Mouse (Mus musculus): Measurements from ENCODE around the gene Ttc23. TPM values are rescaled to one million over a fixed set of nuclear protein-coding genes. Genes with fewer than 3 reads are reported as not detected.

Ttc23 gene
- polyA plus RNA-seq, 1 experiment, result 8.8 TPM

DNA sequence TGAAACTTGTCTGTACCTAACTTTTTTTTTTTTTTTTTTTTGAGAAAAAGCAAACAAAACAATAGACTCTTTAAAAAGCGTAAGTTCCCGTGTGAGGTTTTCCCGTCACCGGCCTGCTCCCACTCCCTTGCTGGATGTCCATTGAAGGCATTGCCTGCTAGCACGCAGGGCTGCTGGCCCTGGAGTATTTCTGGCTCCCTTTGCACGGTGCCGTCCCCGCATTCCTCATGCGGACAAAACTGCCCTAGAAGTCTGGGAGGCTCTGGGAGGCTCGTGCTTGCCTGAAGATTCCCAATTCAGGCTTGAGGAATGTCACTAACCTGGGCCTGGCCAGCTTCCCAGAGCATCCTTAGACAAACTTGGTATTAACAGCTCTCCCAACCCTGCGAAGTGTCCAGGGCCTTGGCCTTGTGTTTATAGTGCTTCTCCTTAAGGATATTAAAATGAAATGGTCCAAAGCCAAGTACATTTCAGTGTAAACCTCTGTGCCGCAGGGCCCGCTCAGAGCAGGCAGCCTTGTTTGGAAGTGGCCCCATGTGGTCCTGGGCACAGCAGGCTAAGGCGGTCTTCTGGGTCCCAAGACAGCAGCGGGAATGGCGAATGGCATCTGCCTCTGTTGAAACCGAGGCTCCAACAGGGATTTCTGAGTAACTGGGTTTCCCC, 54.2 kb downstream of the Ttc23 start:
- Histone ChIP-seq H3K4me1 (ENCODE audit: control insufficient read depth, insufficient read depth, low read length) (no peaks in the 10 kb centered on the region), H3K27ac (ENCODE audit: insufficient read depth, low read depth, low read length) (no peak overlapping the region), H3K27me3 (replicated peaks; ENCODE audit: control insufficient read depth, insufficient read depth, low read length) (no peaks in the 10 kb centered on the region), H3K4me3 (ENCODE audit: insufficient read depth, low read depth, low read length) (no peak overlapping the region), H3K36me3 (ENCODE audit: control insufficient read depth, insufficient read depth, low read length) (no peaks in the 10 kb centered on the region)
- no peak for TF ChIP-seq CTCF (conservative IDR thresholded peaks at IDR 0.05; ENCODE audit: insufficient read depth, insufficient read length, low read depth, low read length)
- no peak for TF ChIP-seq POLR2A (IDR thresholded peaks at IDR 0.05; ENCODE audit: low read depth, low read length)
- 89% methylated on average over 17 of the region's 17 CpGs for WGBS
- DNase-seq, result no peak

DNA sequence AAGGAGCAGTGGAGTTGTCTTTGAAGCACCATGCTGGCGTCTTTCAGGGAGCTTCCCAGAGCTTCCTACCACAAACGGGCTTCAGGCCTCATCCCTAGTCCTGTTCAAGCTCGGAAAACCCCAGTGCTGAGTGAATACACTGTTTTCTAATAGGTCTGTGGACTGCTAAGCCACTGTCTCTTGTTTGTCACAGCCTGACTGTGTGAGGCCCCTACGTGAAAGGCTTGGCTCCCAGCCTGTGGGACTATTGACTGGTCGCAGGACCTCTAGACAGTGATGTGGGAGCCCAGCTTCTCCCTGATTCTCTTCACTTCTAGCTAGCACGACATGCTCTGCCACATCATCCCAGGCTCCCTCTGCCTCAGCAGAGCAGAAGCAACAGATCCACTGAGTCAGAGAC, 61.0 kb downstream of the Ttc23 start:
- TF ChIP-seq CTCF (conservative IDR thresholded peaks at IDR 0.05; ENCODE audit: insufficient read depth, insufficient read length, low read depth, low read length) (no peak), POLR2A (IDR thresholded peaks at IDR 0.05; ENCODE audit: low read depth, low read length) (no peak)
- Histone ChIP-seq H3K27ac (ENCODE audit: insufficient read depth, low read depth, low read length) (no peak overlapping the region), H3K27me3 (replicated peaks; ENCODE audit: control insufficient read depth, insufficient read depth, low read length) (no peaks in the 10 kb centered on the region), H3K4me3 (ENCODE audit: insufficient read depth, low read depth, low read length) (no peak overlapping the region), H3K36me3 (ENCODE audit: control insufficient read depth, insufficient read depth, low read length) (no peaks in the 10 kb centered on the region; the same call in none of the 2 replicates), H3K4me1 (ENCODE audit: control insufficient read depth, insufficient read depth, low read length) (no peaks in the 10 kb centered on the region)
- 93% methylated on average over 6 of the region's 6 CpGs for WGBS
- no peak for DNase-seq

DNA sequence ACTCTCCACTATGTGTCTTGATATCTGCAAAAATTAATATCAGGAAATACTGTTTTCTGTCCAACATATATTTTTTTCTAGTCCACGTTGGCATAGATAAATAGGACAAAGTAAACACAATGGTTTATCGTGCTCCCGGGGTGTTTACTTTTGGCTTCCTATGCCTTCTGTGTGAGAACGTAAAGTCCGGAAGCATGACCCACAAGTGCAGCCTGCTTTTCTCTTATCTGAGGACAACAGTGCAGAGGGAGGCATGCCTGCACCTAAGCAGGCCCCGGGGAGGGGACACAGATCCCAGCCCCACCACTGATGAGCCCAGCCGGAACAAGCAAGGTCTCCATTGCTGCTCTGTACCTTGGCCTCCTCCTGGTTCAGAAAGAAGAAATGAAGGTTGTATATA, 63.0 kb downstream of the Ttc23 start:
- H3K4me3 ChIP-seq (ENCODE audit: insufficient read depth, low read depth, low read length), result no peak overlapping the region
- H3K27ac ChIP-seq (ENCODE audit: insufficient read depth, low read depth, low read length), result no peak overlapping the region
- H3K27me3 ChIP-seq (replicated peaks; ENCODE audit: control insufficient read depth, insufficient read depth, low read length), result no peaks in the 10 kb centered on the region
- 87% methylated on average over 7 of the region's 7 CpGs for WGBS
- TF ChIP-seq POLR2A (IDR thresholded peaks at IDR 0.05; ENCODE audit: low read depth, low read length) (no peak), CTCF (conservative IDR thresholded peaks at IDR 0.05; ENCODE audit: insufficient read depth, insufficient read length, low read depth, low read length) (no peak)
- H3K36me3 ChIP-seq (ENCODE audit: control insufficient read depth, insufficient read depth, low read length), result no peaks in the 10 kb centered on the region; the same call in none of the 2 replicates
- DNase-seq, result no peak
- H3K4me1 ChIP-seq (ENCODE audit: control insufficient read depth, insufficient read depth, low read length), result no peaks in the 10 kb centered on the region

DNA sequence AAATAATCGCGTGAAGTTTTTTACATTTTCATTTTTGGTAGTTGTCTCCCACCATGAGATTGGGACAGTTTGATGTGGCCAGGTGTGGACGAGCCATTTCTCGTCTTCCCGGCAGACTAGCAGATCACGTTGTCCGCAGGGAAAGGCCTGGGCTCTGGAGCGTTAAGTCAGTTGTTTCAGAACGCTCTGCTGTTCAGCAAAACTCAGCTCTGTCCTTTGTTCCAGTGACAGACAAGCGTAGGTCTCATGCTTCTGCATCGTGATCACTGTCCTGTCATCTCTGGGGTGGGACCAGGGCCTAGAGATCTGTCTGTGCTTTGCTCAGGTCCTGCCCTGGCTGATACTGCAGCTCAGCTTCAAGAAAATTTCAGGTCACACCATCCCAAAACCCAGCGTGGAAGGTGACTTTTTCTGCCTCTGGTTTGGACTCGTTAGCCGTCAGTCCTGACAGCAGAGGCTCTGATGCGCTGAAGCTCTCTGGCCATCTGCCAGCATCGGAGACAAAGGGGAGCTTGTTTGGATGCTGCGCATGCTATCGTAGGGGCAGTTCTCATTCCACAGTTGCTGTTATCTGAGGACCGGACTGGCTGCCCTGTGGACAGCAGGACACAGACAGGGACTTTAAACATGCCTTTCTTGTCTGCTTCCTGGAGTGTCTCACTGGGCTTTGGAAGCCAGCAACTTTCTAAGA, 66.8 kb downstream of the Ttc23 start:
- H3K27ac ChIP-seq (ENCODE audit: insufficient read depth, low read depth, low read length), result no peak overlapping the region
- H3K4me1 ChIP-seq (ENCODE audit: control insufficient read depth, insufficient read depth, low read length), result no peaks in the 10 kb centered on the region
- WGBS, result 78% methylated on average over 19 of the region's 19 CpGs
- H3K36me3 ChIP-seq (ENCODE audit: control insufficient read depth, insufficient read depth, low read length), result no peaks in the 10 kb centered on the region; the same call in 1 of the 2 replicates
- no peaks in the 10 kb centered on the region for H3K27me3 ChIP-seq (replicated peaks; ENCODE audit: control insufficient read depth, insufficient read depth, low read length)
- peak; percentile 27 for DNase-seq
- H3K4me3 ChIP-seq (ENCODE audit: insufficient read depth, low read depth, low read length), result no peak overlapping the region
- TF ChIP-seq POLR2A (IDR thresholded peaks at IDR 0.05; ENCODE audit: low read depth, low read length) (no peak), CTCF (conservative IDR thresholded peaks at IDR 0.05; ENCODE audit: insufficient read depth, insufficient read length, low read depth, low read length) (no peak)

DNA sequence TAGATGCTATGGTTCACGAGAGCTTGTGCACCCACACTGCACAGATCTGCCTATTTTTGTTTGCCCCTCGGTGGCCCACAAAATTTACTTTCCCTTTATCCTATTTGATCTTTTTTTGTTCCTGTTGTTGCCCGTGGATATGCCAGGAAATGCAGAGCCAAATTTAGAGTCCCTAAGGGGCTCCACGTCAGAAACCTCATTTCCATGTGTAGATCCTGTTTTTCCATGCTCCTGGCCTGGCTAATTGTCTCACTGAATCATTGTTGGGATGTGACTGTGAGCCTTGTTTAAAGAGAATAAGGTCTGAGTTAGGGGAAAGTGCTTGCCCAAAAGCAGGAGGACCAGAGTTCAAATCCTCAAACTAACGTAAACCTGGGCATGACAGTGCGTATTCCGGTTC, 68.0 kb downstream of the Ttc23 start:
- Histone ChIP-seq H3K27me3 (replicated peaks; ENCODE audit: control insufficient read depth, insufficient read depth, low read length) (no peaks in the 10 kb centered on the region), H3K27ac (ENCODE audit: insufficient read depth, low read depth, low read length) (no peak overlapping the region), H3K36me3 (ENCODE audit: control insufficient read depth, insufficient read depth, low read length) (no peaks in the 10 kb centered on the region), H3K4me3 (ENCODE audit: insufficient read depth, low read depth, low read length) (no peak overlapping the region), H3K4me1 (ENCODE audit: control insufficient read depth, insufficient read depth, low read length) (no peaks in the 10 kb centered on the region)
- 75% methylated on average over 7 of the region's 7 CpGs for WGBS
- TF ChIP-seq POLR2A (IDR thresholded peaks at IDR 0.05; ENCODE audit: low read depth, low read length) (no peak), CTCF (conservative IDR thresholded peaks at IDR 0.05; ENCODE audit: insufficient read depth, insufficient read length, low read depth, low read length) (no peak)
- peak; percentile 48 for DNase-seq

DNA sequence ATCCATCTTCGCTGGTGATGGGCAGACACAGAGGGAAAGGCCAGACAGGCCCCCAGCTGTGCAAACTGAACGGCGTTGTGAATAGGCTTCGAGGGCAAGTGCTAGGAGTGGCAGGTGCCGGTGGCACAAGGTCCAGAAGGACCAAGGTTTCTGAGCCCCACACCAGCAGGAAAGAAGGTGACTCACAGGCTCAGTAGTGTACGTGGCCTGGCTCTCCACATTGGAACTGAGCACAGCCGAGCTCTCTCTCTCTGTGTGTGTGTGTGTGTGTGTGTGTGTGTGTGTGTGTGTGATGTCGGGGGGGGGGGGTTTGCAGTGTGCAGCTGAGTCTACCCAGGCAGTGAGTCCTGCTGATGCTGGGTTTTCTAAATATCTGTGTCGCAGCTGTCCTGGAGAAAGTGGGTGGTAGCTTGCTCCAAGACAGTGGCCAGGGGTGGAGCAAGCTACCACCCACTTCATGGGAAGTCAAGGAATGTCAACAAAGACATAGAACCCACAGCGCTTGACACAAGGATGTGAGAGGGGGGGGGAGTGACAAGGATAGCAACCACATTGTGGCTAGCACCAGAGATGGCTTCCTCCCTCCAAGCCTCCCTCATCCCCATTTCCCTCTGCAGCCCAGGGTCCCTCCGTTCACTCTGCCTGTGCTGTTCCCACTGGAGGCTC, 69.1 kb downstream of the Ttc23 start:
- no peaks in the 10 kb centered on the region for H3K4me1 ChIP-seq (ENCODE audit: control insufficient read depth, insufficient read depth, low read length)
- H3K27me3 ChIP-seq (replicated peaks; ENCODE audit: control insufficient read depth, insufficient read depth, low read length), result no peaks in the 10 kb centered on the region
- H3K4me3 ChIP-seq (ENCODE audit: insufficient read depth, low read depth, low read length), result no peak overlapping the region
- H3K27ac ChIP-seq (ENCODE audit: insufficient read depth, low read depth, low read length), result no peak overlapping the region
- 82% methylated on average over 11 of the region's 11 CpGs for WGBS
- no peaks in the 10 kb centered on the region for H3K36me3 ChIP-seq (ENCODE audit: control insufficient read depth, insufficient read depth, low read length)
- no peak for DNase-seq
- TF ChIP-seq CTCF (conservative IDR thresholded peaks at IDR 0.05; ENCODE audit: insufficient read depth, insufficient read length, low read depth, low read length) (no peak), POLR2A (IDR thresholded peaks at IDR 0.05; ENCODE audit: low read depth, low read length) (no peak)

DNA sequence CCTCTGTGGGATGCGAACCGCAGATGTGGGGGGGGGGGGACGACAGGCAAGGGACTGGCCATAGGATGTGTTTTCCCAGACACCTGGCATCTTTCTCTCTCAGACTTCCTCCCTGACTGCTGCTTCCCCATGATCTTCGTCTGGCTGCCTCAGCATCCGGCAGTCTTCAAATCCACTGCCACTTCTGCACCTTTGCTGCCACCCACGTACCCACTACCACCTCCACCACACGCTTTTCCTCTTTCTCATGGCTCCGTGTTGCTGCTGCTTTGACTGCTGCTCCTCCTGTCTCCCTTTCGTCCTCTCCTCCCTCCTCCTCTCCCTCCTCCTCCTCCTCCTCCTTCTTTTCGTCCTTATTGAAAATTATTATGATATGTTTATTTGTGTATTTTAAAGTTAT, 69.7 kb downstream of the Ttc23 start:
- no peak overlapping the region for H3K4me3 ChIP-seq (ENCODE audit: insufficient read depth, low read depth, low read length)
- no peaks in the 10 kb centered on the region for H3K36me3 ChIP-seq (ENCODE audit: control insufficient read depth, insufficient read depth, low read length)
- H3K27me3 ChIP-seq (replicated peaks; ENCODE audit: control insufficient read depth, insufficient read depth, low read length), result no peaks in the 10 kb centered on the region
- no peaks in the 10 kb centered on the region for H3K4me1 ChIP-seq (ENCODE audit: control insufficient read depth, insufficient read depth, low read length)
- 87% methylated on average over 10 of the region's 10 CpGs for WGBS
- no peak for TF ChIP-seq POLR2A (IDR thresholded peaks at IDR 0.05; ENCODE audit: low read depth, low read length)
- no peak for TF ChIP-seq CTCF (conservative IDR thresholded peaks at IDR 0.05; ENCODE audit: insufficient read depth, insufficient read length, low read depth, low read length)
- no peak for DNase-seq
- H3K27ac ChIP-seq (ENCODE audit: insufficient read depth, low read depth, low read length), result no peak overlapping the region
